Mouse (Mus musculus) spleen, adult 2 months (tissue): ENCODE measurements around the gene Tmem212.

ENCODE experiments used
- CTCF ChIP-seq: fragments of 200-500 bp; IDR thresholded peaks from 2 replicates; pipeline ENCODE4 v1.5.1; 2011; ENCODE audit warnings: mild to moderate bottlenecking, inconsistent platforms; ENCODE audit not compliant: insufficient read depth, insufficient read length, insufficient replicate concordance; ENCODE audit errors: extremely low read depth
- POLR2A ChIP-seq: fragments of 200-500 bp; IDR thresholded peaks from 2 replicates; pipeline ENCODE4 v1.6.1; 2011; ENCODE audit warnings: low read depth, low read length, inconsistent platforms

DNA sequence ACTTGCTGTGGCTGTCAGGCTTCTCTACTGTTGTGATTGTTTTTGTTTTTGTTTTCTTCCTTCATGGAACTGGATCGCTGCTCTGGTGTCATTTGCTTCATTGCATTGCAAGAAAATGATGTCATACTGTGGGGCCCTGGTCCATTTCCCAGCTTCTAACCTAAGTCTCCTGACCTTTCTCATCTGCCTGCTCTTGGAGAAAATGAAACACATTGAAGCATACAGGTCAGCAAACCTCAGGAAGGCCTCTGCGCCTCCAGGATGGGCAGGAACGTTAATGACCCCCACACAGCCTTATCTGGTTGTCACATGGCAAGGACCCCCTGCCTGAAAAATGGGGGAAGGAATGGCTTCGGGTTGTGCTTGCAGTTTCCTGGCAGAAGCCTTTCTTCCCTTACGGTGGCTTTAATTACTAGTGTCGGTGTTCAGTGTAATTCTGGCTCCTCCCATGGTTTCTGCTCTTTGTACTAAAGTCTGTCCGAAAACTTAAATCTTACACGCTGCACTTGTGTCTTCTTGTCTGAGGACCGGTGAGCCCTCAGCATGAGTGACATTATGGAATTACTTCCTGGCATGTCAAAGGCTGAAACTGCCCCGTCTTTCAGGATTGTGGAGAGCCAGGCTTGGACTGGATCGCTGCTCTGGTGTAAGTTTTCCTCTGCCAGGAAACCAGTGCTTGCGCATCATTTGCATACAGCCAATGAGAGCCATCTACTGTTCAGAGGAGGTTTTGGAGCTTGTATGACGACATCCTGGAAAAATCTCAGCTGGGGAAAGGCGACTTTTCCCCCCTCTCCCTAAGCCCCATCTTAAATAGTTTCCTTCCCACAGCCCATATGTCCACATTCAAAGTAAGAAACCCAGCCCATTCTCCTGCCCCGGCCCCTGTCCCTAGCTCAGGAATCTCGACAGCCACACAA, 33.1 kb downstream of the Tmem212 start:
- TF ChIP-seq POLR2A (no peak), CTCF (no peak)
